Mouse (Mus musculus) erythroblast, adult 5-6 weeks (primary cell): ENCODE results near the gene Slc3a2. TPM values are rescaled to one million over a fixed set of nuclear protein-coding genes. Genes with fewer than 3 reads are reported as not detected.

Source experiments
- ATAC-seq: replicated peaks from 2 replicates; pipeline ENCODE4 v1.8.0; 2016; ENCODE audit warnings: moderate number of reproducible peaks, mild to moderate bottlenecking, moderate TSS enrichment, inconsistent platforms; ENCODE audit not compliant: poor library complexity, low FRiP score, severe bottlenecking
- total RNA-seq, 2 experiments: library from RNA; stranded (forward) in 1 of 2; stranded (reverse) in 1 of 2; fragments of 150-400 nt in 1 of 2; fragments of 200-764, 138-1000 nt in 1 of 2; gene quantifications; 2 replicates each; pipeline versions ENCODE4 v1.2.3 to v1.2.4; 2015 to 2017; ENCODE audit warnings: low replicate concordance in 2 of 2

Gene Slc3a2
- total RNA-seq, 2 experiments from 2014 or later: 150 to 337 TPM

DNA sequence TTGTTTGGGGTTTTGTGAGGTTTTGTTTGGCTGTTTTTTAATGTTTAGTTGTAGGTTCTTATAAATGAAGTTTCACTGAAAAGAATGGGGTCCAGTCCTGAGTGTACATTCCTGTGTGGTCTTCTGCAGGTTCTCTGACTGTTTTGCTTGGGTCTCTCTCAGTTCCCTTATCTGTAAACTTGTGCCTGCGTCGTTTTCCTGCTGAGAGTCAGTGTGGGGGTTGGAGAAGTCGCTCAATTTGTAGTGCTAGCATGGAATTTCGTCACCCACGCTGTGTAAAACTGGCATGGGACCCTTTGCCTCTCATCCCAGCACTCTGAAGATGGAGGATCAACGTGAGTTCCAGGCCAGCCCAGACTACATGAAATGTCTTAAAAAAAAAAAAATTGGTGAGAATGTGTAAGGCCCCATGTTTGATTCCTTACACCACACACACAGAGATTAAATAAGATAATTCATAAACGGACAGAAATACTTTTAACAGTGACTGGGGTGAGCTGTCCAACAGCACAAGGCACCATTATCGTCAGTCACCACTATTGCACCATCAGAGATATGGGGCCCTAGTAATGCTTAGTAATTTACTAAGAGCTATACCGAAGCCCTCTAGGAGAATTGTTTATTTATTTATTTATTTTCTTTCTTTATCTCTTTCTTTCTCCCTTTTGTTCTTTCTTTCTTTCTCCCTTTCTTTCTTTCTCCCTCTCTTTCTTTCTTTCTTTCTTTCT lies 49.7 kb downstream of the Slc3a2 start:
- no peak for ATAC-seq

DNA sequence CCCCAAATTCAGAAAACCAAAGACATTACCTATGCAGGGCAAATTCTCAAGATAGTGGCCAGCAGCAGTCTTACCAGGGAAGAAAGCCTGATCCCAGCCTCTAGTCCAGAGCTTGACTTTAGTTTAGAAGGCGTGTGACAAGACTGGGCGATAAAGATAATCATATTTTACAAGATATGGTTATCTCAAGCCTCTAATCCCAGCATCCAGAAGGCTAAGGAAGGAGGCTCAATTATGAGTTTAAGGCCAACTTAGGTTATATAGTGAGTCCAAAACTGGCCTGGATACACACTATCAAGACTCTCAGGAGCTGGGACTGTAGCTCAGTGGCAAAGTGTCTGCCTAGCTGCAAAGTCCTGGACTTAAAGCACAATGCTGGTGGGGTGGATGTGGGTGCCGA lies 50.3 kb downstream of the Slc3a2 start:
- no peak for ATAC-seq

DNA sequence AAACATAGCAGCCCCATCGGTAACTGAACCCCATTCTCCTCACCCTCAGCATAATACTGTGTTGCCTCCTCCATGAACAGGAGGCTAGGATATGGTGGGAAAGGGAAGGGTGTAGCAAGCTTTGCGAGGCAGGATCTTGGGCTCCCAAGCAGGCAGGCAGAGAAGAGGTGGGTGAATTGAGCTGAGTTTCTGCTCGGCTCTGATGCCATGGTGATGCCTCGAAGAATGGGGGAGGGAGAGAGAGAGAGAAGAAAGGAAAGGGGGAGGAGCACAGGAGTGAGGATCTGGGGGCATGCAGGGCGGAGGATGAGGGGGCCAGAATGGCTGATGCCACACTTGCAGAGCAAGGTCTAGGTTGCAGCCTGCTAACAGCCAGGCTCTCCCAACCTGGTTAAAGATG lies 57.4 kb downstream of the Slc3a2 start:
- no peak for ATAC-seq

DNA sequence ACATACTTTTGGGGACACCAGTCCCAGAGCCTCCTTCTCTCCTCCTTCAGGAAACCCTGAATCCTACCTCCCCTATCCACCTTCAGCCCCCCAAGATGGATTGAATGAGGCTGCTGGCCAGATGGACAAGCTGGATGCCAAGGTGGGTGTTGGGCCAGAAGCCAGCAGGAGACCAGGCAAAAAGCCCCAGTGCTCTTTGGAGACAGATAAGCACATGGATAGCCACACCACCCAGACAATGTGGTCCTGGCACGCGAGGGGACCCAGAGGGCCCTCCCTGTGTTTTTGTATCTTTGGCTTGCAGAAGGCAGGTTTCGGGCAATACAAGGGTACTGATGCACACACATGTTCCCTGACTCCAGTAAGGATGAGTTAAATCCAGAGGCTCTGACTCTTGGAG lies 58.3 kb downstream of the Slc3a2 start:
- no peak for ATAC-seq

DNA sequence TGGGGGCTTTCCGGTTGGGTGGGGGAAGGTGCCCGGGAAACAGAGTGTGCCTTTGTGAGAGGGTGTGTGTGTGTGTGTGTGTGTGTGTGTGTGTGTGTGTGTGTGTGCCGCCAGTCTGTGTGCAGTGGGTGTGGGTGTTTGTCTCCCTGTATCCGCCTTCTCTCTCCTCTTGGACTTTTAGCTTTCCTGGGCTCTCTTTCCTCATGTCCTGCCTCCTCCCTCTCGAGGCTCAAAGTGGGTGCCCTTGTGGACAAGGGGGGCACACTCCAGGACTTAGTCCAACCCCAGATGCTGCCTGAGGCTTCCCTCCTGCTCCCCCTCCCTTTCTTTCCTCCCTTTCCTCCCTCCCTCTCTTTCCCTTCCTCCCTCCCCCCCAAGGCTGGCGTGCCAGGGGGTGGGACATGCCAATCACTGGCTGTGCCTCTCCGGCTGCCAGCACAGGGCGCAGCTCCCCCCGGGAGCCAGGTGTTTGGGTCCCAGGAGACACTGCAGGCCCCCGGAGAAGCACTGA lies 59.2 kb downstream of the Slc3a2 start:
- no peak for ATAC-seq

DNA sequence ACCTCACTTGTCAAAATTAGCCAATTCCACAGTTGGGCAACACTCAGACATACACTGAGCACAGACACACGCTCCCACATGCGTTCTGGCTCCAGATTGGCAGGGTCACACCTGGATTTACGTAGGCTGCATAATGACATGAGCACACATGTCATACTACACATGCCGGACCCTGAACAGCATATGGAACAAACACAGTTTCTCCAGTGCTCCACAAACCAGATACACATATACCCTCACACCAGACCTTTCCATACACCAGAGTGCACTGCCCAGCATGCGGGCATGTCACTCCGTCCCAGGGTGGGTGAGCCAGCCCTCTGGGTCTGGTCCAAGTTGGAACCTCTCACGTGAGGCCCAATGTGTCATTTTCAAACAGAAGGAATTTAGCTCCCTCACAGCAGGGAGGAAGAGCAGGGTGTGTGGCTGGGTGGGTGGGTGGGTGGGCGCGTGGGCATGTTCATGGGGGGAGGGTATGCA lies 59.8 kb downstream of the Slc3a2 start, which contains the start of gene Chrm1:
Gene Chrm1, plus strand, starts transcription at position 430 of the 480 bp plus-strand sequence.
- no peak for ATAC-seq

DNA sequence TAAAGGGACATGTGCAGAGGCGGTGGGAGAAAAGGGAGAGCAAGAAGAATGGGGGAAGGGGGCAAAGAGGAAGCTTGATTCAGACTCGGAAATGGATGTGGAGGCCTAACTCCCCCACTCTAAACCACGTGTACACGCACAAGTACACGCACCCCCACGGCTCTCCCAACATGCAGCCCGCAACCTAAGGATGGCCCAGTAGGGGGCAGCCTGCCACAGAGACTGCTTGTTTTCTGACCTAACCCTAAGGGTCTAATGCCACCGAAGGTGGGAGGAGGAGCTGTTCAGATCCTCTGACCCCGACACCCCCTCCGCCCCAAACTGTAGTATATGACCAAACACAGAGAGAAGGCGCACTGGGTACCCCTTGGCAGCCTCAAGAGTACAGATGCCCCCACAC lies 60.8 kb downstream of the Slc3a2 start:
- no peak; the same call in 1 of the 2 replicates for ATAC-seq

DNA sequence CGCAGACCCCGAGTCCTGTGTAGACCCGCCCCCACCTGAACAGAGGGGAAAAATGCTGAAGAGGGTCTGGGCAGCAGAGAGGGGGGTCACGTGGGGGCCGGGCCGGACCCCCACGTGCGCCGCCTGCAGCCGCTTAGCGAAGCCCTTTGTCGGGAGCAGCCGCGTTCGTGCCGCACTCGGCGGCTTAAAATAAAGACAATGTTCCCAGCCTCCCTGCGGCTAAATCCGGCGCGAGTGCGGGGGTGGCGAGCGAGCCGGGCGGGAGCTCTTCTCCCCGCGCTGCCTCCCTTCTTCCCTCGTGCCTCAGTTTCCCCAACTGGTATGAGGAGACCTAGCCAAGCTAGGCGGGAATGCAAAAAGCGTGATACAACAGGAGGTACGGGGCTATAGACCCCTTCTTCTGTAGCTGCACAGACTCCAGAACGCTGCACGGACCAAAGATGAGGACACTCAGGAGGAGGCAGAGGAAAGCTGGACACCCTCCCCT lies 61.3 kb downstream of the Slc3a2 start:
- ATAC-seq: no peak

Other genes starting within 250 kb of the Slc3a2 start
Only the 30 nearest of the 32 such genes appear.
- not detected in 2 replicates for gene Slc22a8, start 132.1 kb downstream of the Slc3a2 start, total RNA-seq (2015; ENCODE audit: low replicate concordance)
- gene Slc22a8, start 132.1 kb downstream of the Slc3a2 start, total RNA-seq (2017; ENCODE audit: low replicate concordance): not detected in 2 replicates
- not detected in 2 replicates for gene Slc22a6, start 105.3 kb downstream of the Slc3a2 start, total RNA-seq (2015; ENCODE audit: low replicate concordance)
- gene Slc22a6, start 105.3 kb downstream of the Slc3a2 start, total RNA-seq (2017; ENCODE audit: low replicate concordance): not detected in 2 replicates
- not detected in 2 replicates for gene Chrm1, start 59.6 kb downstream of the Slc3a2 start, total RNA-seq (2015; ENCODE audit: low replicate concordance)
- gene Chrm1, start 59.6 kb downstream of the Slc3a2 start, total RNA-seq (2017; ENCODE audit: low replicate concordance): under 0.01 TPM in 1 of 2 replicates, not detected in the other
- gene Wdr74, start 12.5 kb upstream of the Slc3a2 start, total RNA-seq (2015; ENCODE audit: low replicate concordance): 7.9 and 61.9 TPM in 2 replicates
- 15.3 and 18.3 TPM in 2 replicates for gene Wdr74, start 12.5 kb upstream of the Slc3a2 start, total RNA-seq (2017; ENCODE audit: low replicate concordance)
- not detected in 2 replicates for gene 1700092M07Rik, start 17.3 kb upstream of the Slc3a2 start, total RNA-seq (2015; ENCODE audit: low replicate concordance)
- gene 1700092M07Rik, start 17.3 kb upstream of the Slc3a2 start, total RNA-seq (2017; ENCODE audit: low replicate concordance): not detected in 2 replicates
- 105 and 119 TPM in 2 replicates for gene Stx5a, start 18.0 kb upstream of the Slc3a2 start, total RNA-seq (2015; ENCODE audit: low replicate concordance)
- 161 and 226 TPM in 2 replicates for gene Stx5a, start 18.0 kb upstream of the Slc3a2 start, total RNA-seq (2017; ENCODE audit: low replicate concordance)
- 135 and 146 TPM in 2 replicates for gene Nxf1, start 33.7 kb upstream of the Slc3a2 start, total RNA-seq (2015; ENCODE audit: low replicate concordance)
- gene Nxf1, start 33.7 kb upstream of the Slc3a2 start, total RNA-seq (2017; ENCODE audit: low replicate concordance): 35.0 and 81.7 TPM in 2 replicates
- 9.4 and 11.0 TPM in 2 replicates for gene Tmem223, start 47.6 kb upstream of the Slc3a2 start, total RNA-seq (2015; ENCODE audit: low replicate concordance)
- gene Tmem223, start 47.6 kb upstream of the Slc3a2 start, total RNA-seq (2017; ENCODE audit: low replicate concordance): 3.1 and 6.8 TPM in 2 replicates
- 55.1 and 59.6 TPM in 2 replicates for gene Tmem179b, start 51.1 kb upstream of the Slc3a2 start, total RNA-seq (2015; ENCODE audit: low replicate concordance)
- gene Tmem179b, start 51.1 kb upstream of the Slc3a2 start, total RNA-seq (2017; ENCODE audit: low replicate concordance): 24.3 and 37.4 TPM in 2 replicates
- gene Taf6l, start 63.0 kb upstream of the Slc3a2 start, total RNA-seq (2015; ENCODE audit: low replicate concordance): 1.2 and 5.9 TPM in 2 replicates
- 1.0 and 9.5 TPM in 2 replicates for gene Taf6l, start 63.0 kb upstream of the Slc3a2 start, total RNA-seq (2017; ENCODE audit: low replicate concordance)
- gene Polr2g, start 75.2 kb upstream of the Slc3a2 start, total RNA-seq (2015; ENCODE audit: low replicate concordance): 21.5 and 23.0 TPM in 2 replicates
- 9.9 and 20.1 TPM in 2 replicates for gene Polr2g, start 75.2 kb upstream of the Slc3a2 start, total RNA-seq (2017; ENCODE audit: low replicate concordance)
- 0.42 TPM in 1 of 2 replicates, not detected in the other for gene Zbtb3, start 79.2 kb upstream of the Slc3a2 start, total RNA-seq (2015; ENCODE audit: low replicate concordance)
- gene Zbtb3, start 79.2 kb upstream of the Slc3a2 start, total RNA-seq (2017; ENCODE audit: low replicate concordance): 0.60 TPM in 1 of 2 replicates, not detected in the other
- gene Ttc9c, start 96.0 kb upstream of the Slc3a2 start, total RNA-seq (2015; ENCODE audit: low replicate concordance): 10.0 and 13.6 TPM in 2 replicates
- gene Ttc9c, start 96.0 kb upstream of the Slc3a2 start, total RNA-seq (2017; ENCODE audit: low replicate concordance): 13.8 and 20.1 TPM in 2 replicates
- 14.4 and 27.4 TPM in 2 replicates for gene Hnrnpul2, start 96.6 kb upstream of the Slc3a2 start, total RNA-seq (2015; ENCODE audit: low replicate concordance)
- 42.6 and 58.0 TPM in 2 replicates for gene Hnrnpul2, start 96.6 kb upstream of the Slc3a2 start, total RNA-seq (2017; ENCODE audit: low replicate concordance)
- gene AC129217.1, start 106.4 kb upstream of the Slc3a2 start, total RNA-seq (2015; ENCODE audit: low replicate concordance): 4.2 TPM in 1 of 2 replicates, not detected in the other
- 14.8 TPM in 1 of 2 replicates, not detected in the other for gene AC129217.1, start 106.4 kb upstream of the Slc3a2 start, total RNA-seq (2017; ENCODE audit: low replicate concordance)
- 28.8 and 40.3 TPM in 2 replicates for gene Bscl2, start 114.1 kb upstream of the Slc3a2 start, total RNA-seq (2015; ENCODE audit: low replicate concordance)
- gene Bscl2, start 114.1 kb upstream of the Slc3a2 start, total RNA-seq (2017; ENCODE audit: low replicate concordance): 12.7 and 16.4 TPM in 2 replicates
- gene Gng3, start 115.8 kb upstream of the Slc3a2 start, total RNA-seq (2015; ENCODE audit: low replicate concordance): not detected in 2 replicates
- gene Gng3, start 115.8 kb upstream of the Slc3a2 start, total RNA-seq (2017; ENCODE audit: low replicate concordance): 0.56 TPM in 1 of 2 replicates, not detected in the other
- gene Lrrn4cl, start 127.4 kb upstream of the Slc3a2 start, total RNA-seq (2015; ENCODE audit: low replicate concordance): not detected in 2 replicates
- gene Lrrn4cl, start 127.4 kb upstream of the Slc3a2 start, total RNA-seq (2017; ENCODE audit: low replicate concordance): not detected in 2 replicates
- 18.6 and 20.6 TPM in 2 replicates for gene Ubxn1, start 148.1 kb upstream of the Slc3a2 start, total RNA-seq (2015; ENCODE audit: low replicate concordance)
- 43.0 and 65.7 TPM in 2 replicates for gene Ubxn1, start 148.1 kb upstream of the Slc3a2 start, total RNA-seq (2017; ENCODE audit: low replicate concordance)
- 1.5 and 8.4 TPM in 2 replicates for gene Uqcc3, start 157.6 kb upstream of the Slc3a2 start, total RNA-seq (2015; ENCODE audit: low replicate concordance)
- 11.8 and 12.3 TPM in 2 replicates for gene Uqcc3, start 157.6 kb upstream of the Slc3a2 start, total RNA-seq (2017; ENCODE audit: low replicate concordance)
- 24.2 and 24.4 TPM in 2 replicates for gene Lbhd1, start 160.4 kb upstream of the Slc3a2 start, total RNA-seq (2015; ENCODE audit: low replicate concordance)
- 6.0 and 23.1 TPM in 2 replicates for gene Lbhd1, start 160.4 kb upstream of the Slc3a2 start, total RNA-seq (2017; ENCODE audit: low replicate concordance)
- not detected in 2 replicates for gene Gm49403, start 160.6 kb upstream of the Slc3a2 start, total RNA-seq (2015; ENCODE audit: low replicate concordance)
- gene Gm49403, start 160.6 kb upstream of the Slc3a2 start, total RNA-seq (2017; ENCODE audit: low replicate concordance): not detected in 2 replicates
- 14.6 and 21.3 TPM in 2 replicates for gene 1810009A15Rik, start 165.5 kb upstream of the Slc3a2 start, total RNA-seq (2015; ENCODE audit: low replicate concordance)
- gene 1810009A15Rik, start 165.5 kb upstream of the Slc3a2 start, total RNA-seq (2017; ENCODE audit: low replicate concordance): 13.5 and 23.3 TPM in 2 replicates
- not detected in 2 replicates for gene Gm49416, start 165.6 kb upstream of the Slc3a2 start, total RNA-seq (2015; ENCODE audit: low replicate concordance)
- gene Gm49416, start 165.6 kb upstream of the Slc3a2 start, total RNA-seq (2017; ENCODE audit: low replicate concordance): not detected in 2 replicates
- 2.3 and 7.1 TPM in 2 replicates for gene Ints5, start 169.6 kb upstream of the Slc3a2 start, total RNA-seq (2015; ENCODE audit: low replicate concordance)
- gene Ints5, start 169.6 kb upstream of the Slc3a2 start, total RNA-seq (2017; ENCODE audit: low replicate concordance): 4.7 and 5.4 TPM in 2 replicates
- gene Ganab, start 174.7 kb upstream of the Slc3a2 start, total RNA-seq (2015; ENCODE audit: low replicate concordance): 12.7 and 20.9 TPM in 2 replicates
- gene Ganab, start 174.7 kb upstream of the Slc3a2 start, total RNA-seq (2017; ENCODE audit: low replicate concordance): 19.5 and 20.4 TPM in 2 replicates
- 12.5 and 14.2 TPM in 2 replicates for gene B3gat3, start 197.0 kb upstream of the Slc3a2 start, total RNA-seq (2015; ENCODE audit: low replicate concordance)
- 11.1 and 12.4 TPM in 2 replicates for gene B3gat3, start 197.0 kb upstream of the Slc3a2 start, total RNA-seq (2017; ENCODE audit: low replicate concordance)
- gene Rom1, start 206.0 kb upstream of the Slc3a2 start, total RNA-seq (2015; ENCODE audit: low replicate concordance): 1.2 TPM in 1 of 2 replicates, not detected in the other
- gene Rom1, start 206.0 kb upstream of the Slc3a2 start, total RNA-seq (2017; ENCODE audit: low replicate concordance): 1.7 and 3.0 TPM in 2 replicates
- gene Eml3, start 206.2 kb upstream of the Slc3a2 start, total RNA-seq (2015; ENCODE audit: low replicate concordance): 1.7 and 4.8 TPM in 2 replicates
- 6.3 and 8.3 TPM in 2 replicates for gene Eml3, start 206.2 kb upstream of the Slc3a2 start, total RNA-seq (2017; ENCODE audit: low replicate concordance)
- gene Mta2, start 218.5 kb upstream of the Slc3a2 start, total RNA-seq (2015; ENCODE audit: low replicate concordance): 16.9 and 22.8 TPM in 2 replicates
- 39.5 and 54.4 TPM in 2 replicates for gene Mta2, start 218.5 kb upstream of the Slc3a2 start, total RNA-seq (2017; ENCODE audit: low replicate concordance)